Mouse (Mus musculus): ENCODE data around the gene Ppp2r5e. TPM values are rescaled to one million over a fixed set of nuclear protein-coding genes. Genes with fewer than 3 reads are reported as not detected.
"Not testable (repeated sequence)": the region's sequence is repeated elsewhere in the genome, so short reads cannot be mapped to it uniquely, and the experiment has no call there.

The Ppp2r5e gene
- total RNA-seq, 2 experiments from 2014 or later: 79.3 to 81.5 TPM

GRCm38 (mm10) chr12:75450011-75450410 is 146.0 kb downstream of the Ppp2r5e start:
- DNase-seq (ENCODE audit: low spot score in 2 of 2): no peak

DNA sequence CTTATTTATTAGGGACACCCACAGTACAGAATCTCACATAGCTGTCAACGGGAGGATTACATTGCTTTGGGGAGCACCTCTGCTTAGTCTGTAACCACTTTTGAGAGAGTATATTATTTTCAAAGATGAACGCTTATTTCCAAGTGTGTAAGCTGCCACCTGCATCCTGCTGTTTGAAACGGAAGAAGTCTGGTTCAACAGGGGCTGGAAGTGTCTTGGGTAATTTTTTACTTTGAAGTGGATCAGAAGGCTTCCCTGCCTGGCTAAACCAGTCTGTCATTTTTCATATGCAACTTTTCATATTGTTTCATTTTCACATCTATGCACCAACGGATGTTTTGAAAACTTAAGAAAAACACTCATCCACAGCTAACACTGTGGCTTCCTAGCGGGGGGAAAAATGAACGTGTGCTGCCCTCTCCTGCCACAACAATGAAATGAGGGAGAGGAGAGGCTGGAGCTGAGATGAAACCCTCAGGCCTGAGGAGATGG is 146.5 kb downstream of the Ppp2r5e start:
- DNase-seq (ENCODE audit: low spot score in 2 of 2): peak in 1 of 2 experiments; percentile 32

DNA sequence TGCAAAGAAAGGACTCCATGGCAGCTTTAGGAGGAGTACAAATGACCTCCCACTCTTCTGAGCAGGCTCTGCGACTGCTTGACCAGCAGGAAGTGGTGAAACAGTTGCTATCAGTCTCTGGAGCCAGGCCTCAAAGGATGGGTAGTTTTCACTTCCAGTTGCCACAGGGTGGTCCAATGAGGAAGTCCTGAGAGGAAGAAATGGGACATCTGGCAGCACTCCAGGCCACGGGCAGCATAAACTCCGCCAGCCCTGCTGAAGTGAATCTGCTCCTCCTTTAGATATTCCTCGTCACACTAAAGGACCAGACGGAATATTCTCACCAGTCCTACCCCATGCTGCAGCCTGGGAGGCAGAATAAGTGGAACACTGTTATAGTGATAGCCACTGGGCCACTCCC is 147.1 kb downstream of the Ppp2r5e start:
- DNase-seq (ENCODE audit: low spot score in 2 of 2): peak in 1 of 2 experiments; percentile 43

GRCm38 (mm10) chr12:75446245-75446644 is 149.8 kb downstream of the Ppp2r5e start:
- no peak for DNase-seq (ENCODE audit: low spot score in 2 of 2)

- not testable (repeated sequence) for DNase-seq (ENCODE audit: low spot score in 2 of 2)
Measured at GRCm38 (mm10) chr12:75432400-75432799, 163.6 kb downstream of the Ppp2r5e start.

GRCm38 (mm10) chr12:75429685-75430396 is 166.2 kb downstream of the Ppp2r5e start:
- DNase-seq (ENCODE audit: low spot score in 2 of 2): no peak

DNA sequence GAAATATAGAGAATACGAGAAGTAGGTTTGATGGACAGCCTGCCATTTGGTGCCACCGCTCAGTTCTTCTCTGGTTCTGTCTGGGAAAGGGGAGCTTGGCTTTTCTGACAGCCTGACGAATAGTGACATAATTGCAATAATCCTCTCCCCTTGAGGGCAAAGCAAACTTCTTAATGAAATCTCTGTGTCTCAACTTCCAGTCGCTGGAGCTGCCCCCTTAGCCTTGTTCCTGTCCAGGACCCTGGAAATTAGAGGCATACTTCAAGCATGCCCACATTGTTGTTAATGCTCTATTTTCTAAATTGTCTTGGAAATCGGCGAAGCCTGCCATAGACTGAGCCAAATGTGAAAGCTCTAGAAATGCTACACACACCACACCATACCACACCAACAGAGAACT is 167.3 kb downstream of the Ppp2r5e start:
- no peak for DNase-seq (ENCODE audit: low spot score in 2 of 2)

GRCm38 (mm10) chr12:75425882-75426281 is 170.2 kb downstream of the Ppp2r5e start:
- no peak for DNase-seq (ENCODE audit: low spot score in 2 of 2)

DNA sequence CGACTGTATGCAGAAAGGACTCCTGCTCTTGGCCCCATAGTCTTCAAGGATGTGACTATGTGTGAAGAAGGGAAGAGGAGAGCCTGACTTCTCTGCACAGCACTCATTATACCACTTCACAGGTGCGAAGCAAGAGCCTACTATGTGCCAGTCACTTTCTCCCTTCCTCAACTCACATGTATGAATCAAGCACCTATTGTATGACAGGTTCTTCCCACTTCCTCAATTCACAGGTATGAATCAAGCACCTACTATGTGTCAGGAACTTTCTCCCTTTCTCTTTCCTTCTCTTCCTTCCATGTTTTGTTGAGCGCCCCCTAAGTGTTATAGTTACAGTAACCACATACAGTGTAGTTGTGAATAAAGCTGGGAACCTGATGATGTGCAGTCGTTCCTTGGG is 171.2 kb downstream of the Ppp2r5e start:
- DNase-seq (ENCODE audit: low spot score in 2 of 2): no peak

GRCm38 (mm10) chr12:75424359-75424758 is 171.7 kb downstream of the Ppp2r5e start:
- peak; percentile 32 to 69 for DNase-seq (ENCODE audit: low spot score in 2 of 2)

DNA sequence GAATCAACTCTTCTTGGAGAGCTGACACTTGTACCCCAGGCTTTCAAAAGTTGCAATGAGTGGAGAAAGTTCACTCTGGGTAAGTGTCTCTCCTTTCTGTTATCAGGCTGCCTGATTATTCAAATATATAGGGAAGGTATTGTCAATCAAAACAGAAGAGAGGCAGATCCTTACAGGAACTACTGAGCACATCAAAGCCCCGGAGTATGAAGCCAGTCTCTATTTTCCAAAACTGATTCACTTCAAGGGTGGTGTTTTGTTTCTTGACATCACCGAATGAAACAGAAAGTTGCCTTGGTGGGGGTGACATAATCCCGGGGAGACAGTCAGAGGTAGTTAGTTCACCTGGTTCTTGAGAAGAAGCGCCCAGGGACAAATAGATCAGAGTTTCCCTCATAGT is 179.4 kb downstream of the Ppp2r5e start, which contains the start of gene Gphb5:
Gene Gphb5 (minus strand): TSS at position 101 of the 400 bp plus-strand sequence.
- no peak for DNase-seq (ENCODE audit: low spot score in 2 of 2)

DNA sequence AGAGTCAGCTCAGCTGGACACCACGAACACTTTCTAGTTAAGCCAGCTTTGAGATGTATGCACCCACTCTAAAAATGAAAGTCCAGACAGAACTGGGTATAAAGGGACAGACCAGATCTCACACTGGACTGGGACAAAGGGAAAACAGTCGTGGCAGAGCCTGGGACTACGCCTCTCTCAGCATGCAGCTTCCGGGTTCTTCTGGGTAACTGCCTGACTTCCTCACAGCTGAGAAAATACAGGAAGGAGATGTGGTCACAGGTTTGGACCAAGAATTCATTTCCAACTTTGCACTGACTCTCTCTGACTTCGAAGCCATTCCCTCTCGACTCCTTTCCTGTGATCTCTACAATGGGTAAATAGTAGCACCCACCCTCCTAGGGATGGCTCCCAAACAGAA is 181.1 kb downstream of the Ppp2r5e start:
- DNase-seq (ENCODE audit: low spot score in 2 of 2): no peak

- no peak for DNase-seq (ENCODE audit: low spot score in 2 of 2)
Measured at GRCm38 (mm10) chr12:75412964-75413363, 183.1 kb downstream of the Ppp2r5e start.

Other genes starting within 250 kb of the Ppp2r5e start
- gene Gphb5, start 179.5 kb downstream of the Ppp2r5e start, total RNA-seq (2021): not detected
- gene Wdr89, start 73.3 kb upstream of the Ppp2r5e start, total RNA-seq (2021): 1 to 10 TPM; 2.7 to 4.0 TPM
- gene Sgpp1, start 139.5 kb upstream of the Ppp2r5e start, total RNA-seq (2021): 10 to 100 TPM; 31.4 to 32.3 TPM
- 10 to 100 TPM; 23.4 to 29.0 TPM for gene Syne2, start 221.9 kb upstream of the Ppp2r5e start, total RNA-seq (2021)

Data from layer of hippocampus, postnatal 14 days (tissue).